Mouse (Mus musculus) G1E (cell line): ENCODE measurements around the gene Sh3pxd2a.

Source experiments
- CTCF ChIP-seq: IDR thresholded peaks from 2 replicates; pipeline ENCODE4 v1.5.1; 2012; ENCODE audit warnings: low read depth, low read length, inconsistent platforms, mixed read lengths
- GATA1 ChIP-seq: IDR thresholded peaks from 2 replicates; pipeline ENCODE4 v1.6.1; 2012; ENCODE audit warnings: borderline replicate concordance, low read length, inconsistent platforms, mixed read lengths
- GATA2 ChIP-seq: IDR thresholded peaks from 2 replicates; pipeline ENCODE4 v1.6.1; 2012; ENCODE audit warnings: low read depth, low read length, inconsistent platforms, borderline replicate concordance
- POLR2AphosphoS5 ChIP-seq: IDR thresholded peaks from 2 replicates; pipeline ENCODE4 v1.6.1; 2012; ENCODE audit warnings: low read depth, low read length, inconsistent platforms; ENCODE audit not compliant: insufficient replicate concordance
- TAL1 ChIP-seq: conservative IDR thresholded peaks from 2 replicates; pipeline ENCODE4 v1.6.1; 2012; ENCODE audit warnings: low read depth, low read length, inconsistent platforms, mixed read lengths

DNA sequence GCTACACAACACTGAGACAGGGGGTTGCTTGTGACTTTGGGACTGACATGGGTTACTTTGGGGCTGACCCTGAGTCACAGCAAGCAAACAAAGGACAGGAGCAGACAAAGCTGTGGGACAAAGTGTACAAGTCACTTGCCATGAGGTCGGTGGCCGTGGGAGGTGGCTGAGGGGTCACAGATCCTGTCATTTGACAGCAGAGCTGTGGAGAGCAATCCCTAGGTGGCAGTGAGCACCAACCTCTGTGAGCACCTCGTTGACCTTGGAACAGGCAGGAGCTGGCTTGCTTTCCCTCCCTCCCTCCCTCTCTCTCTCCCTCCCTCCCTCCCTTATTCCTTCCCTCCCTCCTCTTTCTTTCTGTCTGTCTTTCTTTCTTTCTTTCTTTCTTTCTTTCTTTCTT is 95.2 kb downstream of the Sh3pxd2a start:
- TF ChIP-seq GATA1 (no peak), CTCF (no peak), TAL1 (no peak), POLR2AphosphoS5 (no peak), GATA2 (no peak)
